In genomic region chr4:120163242-120163641, GRCm38 (mm10) we compare ENCODE assay signal across 9 mouse cellular contexts. TPM values are rescaled to one million over a fixed set of nuclear protein-coding genes. Genes with fewer than 3 reads are reported as not detected.
DNase-seq lines count a peak whose midpoint lies in the region; ATAC-seq lines count a peak whose summit lies in the region.
"Had no signal": no experiment of that assay in that cellular context is flagged by ENCODE, and none has a peak within 500 bp of the region (broad histone marks: within the 10 kb centered on the region; RNA-seq: fewer than 3 reads in every experiment).

No protein-coding gene starts in this region.

- ATAC-seq in neural tube, embryonic 13.5 days (ENCODE audit: low read depth), result 0 out of 2 replicates have a peak, but pooled peaks have one; percentile 29
- no peak for ATAC-seq in intestine, embryonic 15.5 days

- WGBS in neural tube, embryonic 13.5 days, result 59% methylated on average over 11 of the region's 11 CpGs
- WGBS in intestine, embryonic 15.5 days, result 49% methylated on average over 11 of the region's 11 CpGs

- H3K9ac ChIP-seq in neural tube, embryonic 13.5 days, result no peak overlapping the region
- H3K9ac ChIP-seq in intestine, embryonic 15.5 days, result no peak overlapping the region
- H3K9ac ChIP-seq: liver, embryonic 13.5 days had no signal

- H3K4me3 ChIP-seq in neural tube, embryonic 13.5 days, result no peak overlapping the region
- no peak overlapping the region for H3K4me3 ChIP-seq in intestine, embryonic 15.5 days (replicated peaks)
- H3K4me3 ChIP-seq: liver, embryonic 13.5 days had no signal

- peak; percentile 59 to 65 for DNase-seq in frontal cortex, postnatal 36 days (ENCODE audit: low spot score in 2 of 2)
- DNase-seq in frontal cortex, postnatal 14 days (ENCODE audit: low spot score in 2 of 2), result no peak
- no peak for DNase-seq in neural tube, embryonic 10.5 days (ENCODE audit: extremely low spot score, low spot score)
- peak; percentile 52 to 72 for DNase-seq in lung, postnatal 4 days
- DNase-seq in embryo, embryonic 10 days (ENCODE audit: low spot score), result no peak
- no peak for DNase-seq in thymus, postnatal 36 days
- DNase-seq: liver, embryonic 13.5 days had no signal

- peaks cover 14% of the 10 kb centered on the region for H3K4me1 ChIP-seq in neural tube, embryonic 13.5 days (replicated peaks)
- H3K4me1 ChIP-seq in intestine, embryonic 15.5 days (replicated peaks), result peaks cover 48% of the 10 kb centered on the region
- H3K4me1 ChIP-seq: liver, embryonic 13.5 days had no signal

- no peak overlapping the region for H3K27ac ChIP-seq in neural tube, embryonic 13.5 days (replicated peaks)
- no peak overlapping the region for H3K27ac ChIP-seq in intestine, embryonic 15.5 days
- H3K27ac ChIP-seq: liver, embryonic 13.5 days had no signal

- no peaks in the 10 kb centered on the region for H3K36me3 ChIP-seq in neural tube, embryonic 13.5 days
- no peaks in the 10 kb centered on the region for H3K36me3 ChIP-seq in intestine, embryonic 15.5 days
- H3K36me3 ChIP-seq: liver, embryonic 13.5 days had no signal

- no peak overlapping the region for H3K4me2 ChIP-seq in neural tube, embryonic 13.5 days
- H3K4me2 ChIP-seq in intestine, embryonic 15.5 days (replicated peaks), result peak overlapping the region; percentile 65
- H3K4me2 ChIP-seq: liver, embryonic 13.5 days had no signal

- no peaks in the 10 kb centered on the region for H3K9me3 ChIP-seq in neural tube, embryonic 13.5 days
- H3K9me3 ChIP-seq in intestine, embryonic 15.5 days, result no peaks in the 10 kb centered on the region
- H3K9me3 ChIP-seq: liver, embryonic 13.5 days had no signal

- H3K27me3 ChIP-seq in neural tube, embryonic 13.5 days, result peaks cover 13% of the 10 kb centered on the region
- no peaks in the 10 kb centered on the region for H3K27me3 ChIP-seq in intestine, embryonic 15.5 days (replicated peaks)

RNA-seq across cellular contexts. Expression of gene Edn2, which starts 2.2 kb away (rescaled TPM):
- polyA plus RNA-seq in neural tube, embryonic 13.5 days (2015; fragmentation: Nextera tagmentation; extraction: Ambion mirVana), result 0.21 and 0.47 TPM in 2 replicates
- 5.1 and 5.2 TPM in 2 replicates for polyA plus RNA-seq in intestine, embryonic 15.5 days (2015; fragmentation: Nextera tagmentation; extraction: Ambion mirVana)

Comparison
In these comparisons a context has a peak if more than half of its experiments do, and no peak if none do; other contexts are left out.
1. DNase-seq: peak in frontal cortex, postnatal 36 days (2 of 2) and lung, postnatal 4 days (2 of 2); none in frontal cortex, postnatal 14 days (0 of 2), neural tube, embryonic 10.5 days (single experiment), embryo, embryonic 10 days (single experiment) and thymus, postnatal 36 days (0 of 2).